Mouse (Mus musculus) heart, postnatal 4 days (tissue): ENCODE data around the gene Tmem140. TPM values are rescaled to one million over a fixed set of nuclear protein-coding genes. Genes with fewer than 3 reads are reported as not detected.

ENCODE experiments used
- DNase-seq: peaks from one replicate; pipeline ENCODE4 v3.0.0; 2021
- total RNA-seq, 2 experiments: library from RNA; stranded (reverse); gene quantifications; 2 replicates each; pipeline ENCODE4 v1.2.3; 2021

The Tmem140 gene
- total RNA-seq, 2 experiments from 2014 or later, result 4.6 to 10.6 TPM

GRCm38 (mm10) chr6:34909631-34910345, 46.8 kb downstream of the Tmem140 start:
- DNase-seq, result no peak

GRCm38 (mm10) chr6:34910371-34911219, 47.6 kb downstream of the Tmem140 start, which contains the start of gene Wdr91:
Gene Wdr91, minus strand, starts transcription at chr6:34910876.
- peak; percentile 97 for DNase-seq

- DNase-seq, result no peak
These were observed 50.5 kb downstream of the Tmem140 start for GRCm38 (mm10) chr6:34913341-34914040.

- DNase-seq, result no peak
These were observed 51.5 kb downstream of the Tmem140 start for GRCm38 (mm10) chr6:34914462-34914861.

- DNase-seq, result no peak
These were observed 56.2 kb downstream of the Tmem140 start for GRCm38 (mm10) chr6:34919146-34919545.

GRCm38 (mm10) chr6:34919956-34920355, 57.0 kb downstream of the Tmem140 start, which contains the start of gene Stra8:
Gene Stra8, plus strand, starts transcription at chr6:34920163.
- no peak for DNase-seq

GRCm38 (mm10) chr6:34920631-34921030, 57.7 kb downstream of the Tmem140 start:
- DNase-seq, result no peak

- peak; percentile 79 for DNase-seq
These were observed 59.0 kb downstream of the Tmem140 start for GRCm38 (mm10) chr6:34921941-34922340.

Other genes with a start within 250 kb of the Tmem140 start
- gene Agbl3, start 82.7 kb upstream of the Tmem140 start, total RNA-seq, result 1 to 10 TPM; 6.9 to 7.5 TPM
- gene Cyren, start 14.9 kb downstream of the Tmem140 start, total RNA-seq, result 1 to 10 TPM; 5.5 to 6.7 TPM
- gene Wdr91, start 47.7 kb downstream of the Tmem140 start, total RNA-seq, result 10 to 100 TPM; 19.1 to 22.7 TPM
- gene Stra8, start 57.0 kb downstream of the Tmem140 start, total RNA-seq, result not detected
- gene Slc23a4, start 125.3 kb downstream of the Tmem140 start, total RNA-seq, result under 1 TPM; 0.45 to 0.83 TPM